Mouse (Mus musculus) megakaryocyte, embryonic 14.5 days (primary cell): Measurements from ENCODE around the gene Ttc23.

Source experiments
- FLI1 ChIP-seq: IDR thresholded peaks from 2 replicates; pipeline ENCODE4 v1.6.1; 2012; ENCODE audit warnings: low read length, inconsistent platforms, mixed read lengths
- GATA1 ChIP-seq: IDR thresholded peaks from 3 replicates; pipeline ENCODE4 v1.6.1; 2012; ENCODE audit warnings: mixed read lengths, low read length, inconsistent platforms, borderline replicate concordance

GRCm38 (mm10) chr7:67718804-67719203 is 71.6 kb downstream of the Ttc23 start:
- TF ChIP-seq GATA1: no peak
- no peak for TF ChIP-seq FLI1
